Mouse (Mus musculus) stomach, embryonic 14.5 days (tissue): ENCODE results near the gene Epo. TPM values are rescaled to one million over a fixed set of nuclear protein-coding genes. Genes with fewer than 3 reads are reported as not detected.

Source experiments
- ATAC-seq: fragments of 200-750 bp; cut with Nextera tagmentation; 2 replicates; pipeline ENCODE4 v1.8.0; 2017; ENCODE audit warnings: low read depth, moderate TSS enrichment; ENCODE audit not compliant: insufficient number of reproducible peaks, insufficient read depth, low FRiP score
- H3K27ac ChIP-seq: fragments of 300-500 bp; sonication (generic); 2 replicates; pipeline ENCODE4 v1.5.1; 2014; ENCODE audit warnings: mild to moderate bottlenecking, low read length, moderate library complexity, mixed read lengths
- H3K27me3 ChIP-seq: fragments of 300-500 bp; sonication (generic); 2 replicates; pipeline ENCODE4 v1.6.1; 2014; ENCODE audit warnings: low read length, control low read depth, mixed read lengths; ENCODE audit not compliant: control insufficient read depth, insufficient read depth
- H3K36me3 ChIP-seq: fragments of 300-500 bp; sonication (generic); 2 replicates; pipeline ENCODE4 v1.6.1; 2014; ENCODE audit warnings: mild to moderate bottlenecking, control low read depth, low read length, moderate library complexity, mixed read lengths; ENCODE audit not compliant: control insufficient read depth, insufficient read depth
- H3K4me1 ChIP-seq: fragments of 300-500 bp; sonication (generic); 2 replicates; pipeline ENCODE4 v1.6.1; 2014; ENCODE audit warnings: low read length, control low read depth, mixed read lengths; ENCODE audit not compliant: control insufficient read depth, insufficient read depth
- H3K4me2 ChIP-seq: fragments of 300-500 bp; sonication (generic); replicated peaks from 2 replicates; pipeline ENCODE4 v1.6.1; 2014; ENCODE audit warnings: low read depth, low read length, control low read depth
- H3K4me3 ChIP-seq: fragments of 300-500 bp; sonication (generic); 2 replicates; pipeline ENCODE4 v1.5.1; 2014; ENCODE audit warnings: low read depth, low read length, control low read depth
- H3K9ac ChIP-seq: fragments of 300-500 bp; sonication (generic); replicated peaks from 2 replicates; pipeline ENCODE4 v1.6.1; 2014; ENCODE audit warnings: low read depth, mild to moderate bottlenecking, control low read depth, low read length, moderate library complexity, mixed read lengths
- H3K9me3 ChIP-seq: fragments of 300-500 bp; sonication (generic); 2 replicates; pipeline ENCODE4 v1.6.1; 2016; ENCODE audit warnings: low read depth, low read length, control low read depth; ENCODE audit not compliant: control insufficient read depth
- WGBS: fragments of 180-500 bp; shearing (Covaris S2); extraction: QIAGEN DNeasy Blood & Tissue Kit; methylation state at CpG from one replicate; pipeline ENCODE4 v1.1.7; 2014; 5-methylcytosine and 5-hydroxymethylcytosine counted together
- polyA plus RNA-seq: library from polyadenylated mRNA; unstranded; fragments of >200 nt; fragmentation: Nextera tagmentation; extraction: Ambion mirVana; gene quantifications from 2 replicates; pipeline ENCODE4 v1.2.1, GENCODE M21; 2014

Epo gene
- polyA plus RNA-seq, 1 experiment from 2014 or later: 0.38 TPM

DNA sequence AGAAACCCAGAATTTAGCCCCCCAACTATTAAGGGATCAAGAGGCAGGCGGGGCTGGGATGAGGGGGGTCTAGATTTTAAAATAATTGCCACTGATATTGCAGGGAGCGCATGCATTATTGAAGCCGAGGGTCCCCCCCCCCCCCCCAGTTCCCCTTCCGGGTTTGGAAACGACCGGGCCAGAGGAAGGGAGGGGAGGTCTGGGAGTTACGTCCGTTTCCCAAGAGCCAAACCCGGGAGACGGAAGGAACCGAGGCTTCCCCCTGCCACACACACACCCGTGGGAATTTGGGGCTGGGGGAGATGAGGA lies 280 bp downstream of the Epo start:
- H3K9me3 ChIP-seq: no peaks in the 10 kb centered on the region
- H3K36me3 ChIP-seq: peaks cover 26% of the 10 kb centered on the region
- ATAC-seq: peak; percentile 31
- peak overlapping the region; percentile 90 for H3K4me3 ChIP-seq
- 0% methylated on average over 10 of the region's 12 CpGs for WGBS
- peak overlapping the region; percentile 91 for H3K4me2 ChIP-seq
- peak overlapping the region; percentile 67 for H3K9ac ChIP-seq
- H3K27me3 ChIP-seq: no peaks in the 10 kb centered on the region
- H3K27ac ChIP-seq: peak overlapping the region; percentile 92
- 0 out of 2 replicates have a peak, but pooled peaks cover 4% of the 10 kb centered on the region for H3K4me1 ChIP-seq

DNA sequence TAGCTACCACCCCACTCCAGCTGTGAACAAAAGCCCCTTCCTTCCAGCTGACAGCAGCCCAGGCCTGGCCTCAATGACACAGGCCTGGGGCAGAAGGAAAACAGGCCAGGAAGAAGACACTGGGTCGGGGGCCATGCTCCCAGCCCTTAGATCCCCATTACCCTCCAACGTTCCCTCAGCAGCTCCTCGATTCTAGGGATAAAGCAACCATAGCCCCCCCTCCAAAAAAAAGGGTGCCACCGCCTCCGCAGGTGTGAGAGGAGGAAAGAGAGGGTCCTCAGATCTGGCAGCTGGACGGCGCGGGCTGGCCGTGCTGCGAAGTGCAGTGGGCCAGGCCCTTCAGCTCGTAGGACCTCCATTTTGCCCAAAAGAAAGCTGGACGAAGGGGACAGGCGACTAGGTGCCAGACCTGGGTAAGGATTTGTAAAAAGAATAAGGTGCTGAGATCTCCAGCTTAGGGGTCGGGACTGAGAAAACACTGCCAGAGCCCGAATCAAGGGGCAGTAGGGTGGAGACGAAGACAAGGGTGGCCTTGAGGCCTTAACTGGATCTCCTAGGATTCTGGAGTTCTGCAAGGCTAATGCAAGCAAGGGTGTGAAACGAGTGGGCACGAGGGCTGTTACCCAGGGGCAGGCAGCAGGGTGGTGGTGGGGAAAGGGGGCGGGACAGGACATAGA lies 773 bp downstream of the Epo start:
- under 1% methylated on average over 19 of the region's 19 CpGs for WGBS

DNA sequence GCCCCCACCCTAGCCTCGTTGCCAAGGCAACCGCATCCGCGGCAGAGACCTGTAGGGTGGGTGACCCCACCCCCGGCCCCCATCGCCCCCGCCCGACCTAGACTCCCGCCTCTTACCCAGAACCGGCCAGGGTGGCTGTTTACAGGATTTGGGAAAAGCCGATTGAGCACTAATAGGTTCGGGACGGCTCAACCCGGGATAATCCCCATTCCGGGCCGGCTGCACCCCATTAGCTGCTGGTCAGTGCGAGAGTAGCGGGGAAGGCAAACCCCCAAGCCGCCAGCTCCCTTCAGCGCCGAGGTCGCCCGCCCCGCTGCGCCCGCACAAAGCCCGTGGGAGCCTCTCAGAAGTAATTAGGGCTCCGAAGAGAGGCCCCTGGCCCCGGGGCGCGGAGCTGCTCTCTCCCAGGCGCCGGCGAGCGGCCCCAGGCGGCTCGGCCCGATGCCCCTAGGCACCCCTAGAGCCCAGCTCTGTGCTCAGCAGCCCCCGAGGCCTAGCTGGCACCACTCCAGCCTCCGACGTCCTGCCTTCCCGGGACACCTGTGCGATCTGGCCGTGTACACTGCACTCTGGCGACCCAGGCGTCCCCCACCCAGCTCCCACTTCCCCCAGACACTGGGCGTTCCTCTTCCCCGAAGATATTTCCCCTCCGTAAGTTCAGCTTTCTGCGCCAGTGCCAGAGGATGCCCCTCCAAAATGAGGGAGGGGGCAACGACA lies 1.5 kb downstream of the Epo start:
- no peaks in the 10 kb centered on the region for H3K9me3 ChIP-seq
- H3K36me3 ChIP-seq: peaks cover 37% of the 10 kb centered on the region
- H3K4me1 ChIP-seq: 0 out of 2 replicates have a peak, but pooled peaks cover 4% of the 10 kb centered on the region
- H3K27ac ChIP-seq: peak overlapping the region; percentile 92
- no peak; the same call in none of the 2 replicates for ATAC-seq
- peak overlapping the region; percentile 91 for H3K4me2 ChIP-seq
- peak overlapping the region; percentile 67 for H3K9ac ChIP-seq
- WGBS: under 1% methylated on average over 50 of the region's 51 CpGs
- H3K4me3 ChIP-seq: peak overlapping the region; percentile 90
- no peaks in the 10 kb centered on the region for H3K27me3 ChIP-seq

More for the DNA sequence above, 773 bp downstream of the Epo start:
- Histone ChIP-seq H3K9me3 (no peaks in the 10 kb centered on the region), H3K27ac (peak overlapping the region; percentile 92), H3K4me3 (peak overlapping the region; percentile 90), H3K9ac (peak overlapping the region; percentile 67), H3K27me3 (no peaks in the 10 kb centered on the region), H3K36me3 (peaks cover 30% of the 10 kb centered on the region), H3K4me1 (0 out of 2 replicates have a peak, but pooled peaks cover 4% of the 10 kb centered on the region), H3K4me2 (peak overlapping the region; percentile 91)
- ATAC-seq: 0 out of 2 replicates have a peak, but pooled peaks have one; percentile 0

DNA sequence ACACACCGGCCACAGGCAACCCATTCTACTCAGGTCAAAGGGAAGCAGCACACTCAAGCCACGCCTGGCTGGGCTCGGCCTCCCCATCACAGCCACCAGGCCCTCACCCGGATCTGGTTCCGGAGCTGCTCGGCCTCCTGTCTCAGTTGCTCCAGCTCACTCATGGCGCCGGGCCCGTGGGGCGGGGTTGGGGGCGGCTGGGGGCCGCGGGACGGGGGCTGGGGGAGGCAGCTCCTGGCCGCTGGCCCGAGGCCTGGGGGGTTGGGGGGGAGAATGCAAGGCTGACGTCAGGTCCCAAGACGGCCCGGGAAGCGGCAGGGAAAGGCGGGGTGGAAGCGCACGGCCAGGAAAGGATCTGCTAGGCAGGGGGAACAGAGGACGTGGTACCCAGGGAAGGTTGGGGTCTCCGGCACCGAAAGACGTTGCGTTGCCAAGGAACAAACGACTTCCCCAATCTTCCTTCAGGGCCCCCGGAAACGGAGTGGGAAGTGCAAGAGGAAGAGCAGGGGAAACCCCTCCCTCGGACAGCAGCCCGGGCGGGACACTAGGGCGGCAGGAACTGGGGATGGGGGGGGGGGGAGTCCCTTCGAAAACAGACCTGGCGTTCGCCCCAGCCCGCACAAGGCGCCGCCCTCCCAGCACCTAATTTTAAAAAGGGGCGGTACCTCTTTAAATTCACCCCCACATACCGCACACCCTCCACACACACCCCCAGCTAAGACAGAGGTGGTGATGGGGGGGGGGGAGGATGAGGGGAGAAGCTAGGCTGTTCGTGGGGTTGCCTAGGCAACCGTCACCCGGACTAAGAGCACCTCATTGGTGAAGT lies 2.2 kb downstream of the Epo start:
- peak; percentile 25 for ATAC-seq
- Histone ChIP-seq H3K36me3 (peaks cover 44% of the 10 kb centered on the region), H3K27me3 (no peaks in the 10 kb centered on the region), H3K9ac (peak overlapping the region; percentile 67), H3K4me2 (peak overlapping the region; percentile 91), H3K27ac (peak overlapping the region; percentile 92), H3K4me1 (0 out of 2 replicates have a peak, but pooled peaks cover 6% of the 10 kb centered on the region), H3K9me3 (no peaks in the 10 kb centered on the region), H3K4me3 (peak overlapping the region; percentile 90)
- 0% methylated on average over 41 of the region's 46 CpGs for WGBS

DNA sequence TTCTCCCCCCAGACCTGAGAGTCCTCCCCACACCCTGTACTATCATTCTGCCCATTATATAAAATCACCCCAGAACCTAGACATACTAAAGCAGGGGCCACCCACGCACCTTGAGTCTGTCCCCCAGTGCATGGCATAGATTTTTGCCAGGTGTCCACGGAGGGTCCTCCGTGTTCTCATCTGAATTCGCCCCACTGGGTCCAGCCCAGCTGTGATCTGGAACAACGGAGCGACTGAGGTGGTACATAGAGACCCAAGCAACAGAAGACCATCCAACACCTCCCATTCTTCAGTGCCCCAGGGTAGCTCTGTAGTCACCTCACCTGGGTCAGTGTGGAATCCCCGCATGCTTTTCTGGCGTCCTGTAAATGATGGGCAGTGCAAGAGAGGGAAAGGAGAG lies 3.0 kb downstream of the Epo start:
- peak overlapping the region; percentile 90 for H3K4me3 ChIP-seq
- peak overlapping the region; percentile 91 for H3K4me2 ChIP-seq
- H3K27me3 ChIP-seq: no peaks in the 10 kb centered on the region
- no peak for ATAC-seq
- peak overlapping the region; percentile 92; the same call in 1 of the 2 replicates for H3K27ac ChIP-seq
- H3K9me3 ChIP-seq: no peaks in the 10 kb centered on the region
- H3K36me3 ChIP-seq: peaks cover 50% of the 10 kb centered on the region
- 76% methylated on average over 8 of the region's 8 CpGs for WGBS
- peak overlapping the region; percentile 67; the same call in 1 of the 2 replicates for H3K9ac ChIP-seq
- H3K4me1 ChIP-seq: 0 out of 2 replicates have a peak, but pooled peaks cover 6% of the 10 kb centered on the region

DNA sequence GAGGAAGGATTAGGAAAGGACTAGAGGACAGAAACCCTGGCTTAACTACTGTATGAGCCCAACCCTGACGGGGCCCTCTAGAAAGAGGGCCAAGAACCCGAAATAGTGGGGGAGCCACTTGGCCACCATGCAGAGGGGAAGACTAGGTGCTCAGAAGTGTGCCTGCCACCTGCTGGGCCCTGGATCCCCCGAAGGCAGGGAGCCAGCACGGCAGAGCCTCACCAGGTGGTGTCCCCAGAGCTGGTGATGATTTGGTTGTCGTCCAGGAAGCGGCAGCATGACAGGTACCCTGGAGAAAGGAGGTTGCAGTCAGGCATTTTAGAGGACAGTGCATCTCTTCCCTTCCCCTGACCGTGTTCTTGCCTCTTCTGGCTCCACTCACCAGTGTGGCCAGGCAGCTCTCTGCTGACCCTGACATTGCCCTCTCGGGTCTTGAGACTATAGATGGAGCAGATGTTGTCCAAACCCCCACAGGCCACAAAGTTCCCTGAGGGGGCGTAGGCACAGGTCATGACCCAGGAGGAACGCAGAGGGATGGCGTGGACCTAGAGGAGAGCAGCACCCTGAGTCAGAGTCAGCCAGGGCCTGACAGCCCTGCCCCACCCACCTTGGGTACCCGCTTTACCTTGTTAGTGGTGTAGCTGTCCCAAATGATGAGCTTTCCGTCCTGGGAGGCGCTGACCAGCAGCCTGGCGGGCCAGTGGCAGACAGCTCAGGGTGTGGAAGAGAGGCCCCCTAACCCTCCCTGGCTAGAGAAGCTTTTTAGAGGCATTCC lies 3.6 kb downstream of the Epo start:
- no peak overlapping the region for H3K9ac ChIP-seq
- no peak overlapping the region for H3K4me2 ChIP-seq
- no peak for ATAC-seq
- no peak overlapping the region for H3K27ac ChIP-seq
- no peaks in the 10 kb centered on the region for H3K9me3 ChIP-seq
- H3K4me1 ChIP-seq: 0 out of 2 replicates have a peak, but pooled peaks cover 6% of the 10 kb centered on the region
- 72% methylated on average over 15 of the region's 15 CpGs for WGBS
- no peak overlapping the region for H3K4me3 ChIP-seq
- H3K27me3 ChIP-seq: no peaks in the 10 kb centered on the region
- H3K36me3 ChIP-seq: peaks cover 56% of the 10 kb centered on the region

DNA sequence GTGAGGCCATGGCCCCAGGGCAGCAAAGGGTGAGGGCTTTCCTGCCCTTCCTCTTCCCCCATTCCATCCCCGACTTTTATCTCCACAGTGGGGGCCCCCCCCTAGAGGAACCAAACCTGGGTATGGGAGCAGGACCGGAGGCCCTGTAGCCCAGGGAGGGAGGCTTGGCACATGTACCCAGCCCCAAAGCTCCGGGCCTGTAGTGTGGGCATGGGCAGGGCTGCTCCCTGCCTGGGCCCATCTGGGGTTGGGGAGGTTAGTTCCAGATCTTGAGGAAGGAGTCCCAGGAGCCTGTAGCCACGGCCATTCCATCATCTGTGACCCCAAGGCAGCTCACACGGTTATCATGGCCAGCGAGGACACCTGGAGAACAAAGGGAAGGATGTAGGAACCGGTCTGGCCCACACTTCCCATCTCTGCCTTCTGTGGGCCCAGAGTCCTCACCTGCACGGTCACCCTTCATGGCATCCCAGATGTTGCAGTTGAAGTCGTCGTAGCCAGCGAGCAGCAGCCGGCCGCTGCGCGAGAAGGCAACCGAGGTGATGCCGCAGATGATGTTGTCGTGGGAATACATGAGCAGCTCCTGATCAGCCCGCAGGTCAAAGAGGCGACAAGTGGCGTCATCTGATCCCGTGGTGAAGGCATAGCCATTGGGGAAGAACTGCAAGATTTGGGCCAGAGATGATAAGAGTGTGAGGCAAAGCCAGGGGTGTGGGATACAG lies 4.6 kb downstream of the Epo start:
- peaks cover 66% of the 10 kb centered on the region for H3K36me3 ChIP-seq
- 0 out of 2 replicates have a peak, but pooled peaks cover 6% of the 10 kb centered on the region for H3K4me1 ChIP-seq
- no peak overlapping the region for H3K4me2 ChIP-seq
- WGBS: 82% methylated on average over 22 of the region's 22 CpGs
- H3K9me3 ChIP-seq: no peaks in the 10 kb centered on the region
- no peak overlapping the region for H3K9ac ChIP-seq
- H3K27me3 ChIP-seq: no peaks in the 10 kb centered on the region
- no peak for ATAC-seq
- no peak overlapping the region for H3K4me3 ChIP-seq
- H3K27ac ChIP-seq: no peak overlapping the region
